Mouse (Mus musculus) granulocyte monocyte progenitor cell, adult 5-6 weeks (primary cell): ENCODE results near the gene Gramd1c. TPM values are rescaled to one million over a fixed set of nuclear protein-coding genes. Genes with fewer than 3 reads are reported as not detected.
A peak's percentile ranks its signal among the peaks of the same experiment; 100 is the strongest.

Experiments used
- ATAC-seq: replicated peaks from 2 replicates; pipeline ENCODE4 v1.8.0; 2016; ENCODE audit warnings: mild to moderate bottlenecking, moderate TSS enrichment, inconsistent platforms; ENCODE audit not compliant: poor library complexity, severe bottlenecking
- total RNA-seq, 2 experiments: library from RNA; stranded (forward) in 1 of 2; stranded (reverse) in 1 of 2; fragments of 200-712, 200-1000 nt in 1 of 2; fragments of >200 nt in 1 of 2; fragmentation: Nextera tagmentation in 1 of 2; gene quantifications; 2 replicates each; pipeline ENCODE4 v1.2.3; 2014 to 2017

Gene Gramd1c
- total RNA-seq, 2 experiments from 2014 or later, result 1.2 to 2.6 TPM

GRCm38 (mm10) chr16:44026210-44026609 is 36.9 kb downstream of the Gramd1c start:
- ATAC-seq, result peak; percentile 83

GRCm38 (mm10) chr16:44018986-44019548 is 44.1 kb downstream of the Gramd1c start:
- ATAC-seq, result no peak

GRCm38 (mm10) chr16:44018372-44018771 is 44.8 kb downstream of the Gramd1c start:
- ATAC-seq, result peak; percentile 30; the same call in 1 of the 2 replicates

- ATAC-seq, result no peak
These were observed 45.4 kb downstream of the Gramd1c start for GRCm38 (mm10) chr16:44017707-44018106.

- ATAC-seq, result peak; percentile 99
These were observed 47.0 kb downstream of the Gramd1c start for GRCm38 (mm10) chr16:44016164-44016563.

GRCm38 (mm10) chr16:44015416-44016158 is 47.6 kb downstream of the Gramd1c start:
- no peak for ATAC-seq

- no peak for ATAC-seq
These were observed 52.1 kb downstream of the Gramd1c start for GRCm38 (mm10) chr16:44011010-44011409.

GRCm38 (mm10) chr16:44002086-44002485 is 61.1 kb downstream of the Gramd1c start:
- ATAC-seq, result peak; percentile 70

GRCm38 (mm10) chr16:43999541-43999940 is 63.6 kb downstream of the Gramd1c start:
- ATAC-seq, result no peak

- ATAC-seq, result peak; percentile 25; the same call in 1 of the 2 replicates
These were observed 64.0 kb downstream of the Gramd1c start for GRCm38 (mm10) chr16:43999111-43999510.

GRCm38 (mm10) chr16:43994623-43995022 is 68.5 kb downstream of the Gramd1c start:
- no peak for ATAC-seq

- ATAC-seq, result no peak
These were observed 76.8 kb downstream of the Gramd1c start for GRCm38 (mm10) chr16:43986299-43986698.

GRCm38 (mm10) chr16:43980110-43980609 is 83.0 kb downstream of the Gramd1c start:
- ATAC-seq, result peak; percentile 17; the same call in 1 of the 2 replicates

GRCm38 (mm10) chr16:43979328-43980109 is 83.6 kb downstream of the Gramd1c start, which contains the start of gene Zdhhc23:
TSS of gene Zdhhc23 (minus strand) at chr16:43979791.
- peak; percentile 69 for ATAC-seq

GRCm38 (mm10) chr16:43979010-43979327 is 84.2 kb downstream of the Gramd1c start:
- ATAC-seq, result peak; percentile 67

- no peak for ATAC-seq
These were observed 89.4 kb downstream of the Gramd1c start for GRCm38 (mm10) chr16:43973606-43974220.

- ATAC-seq, result no peak
These were observed 90.0 kb downstream of the Gramd1c start for GRCm38 (mm10) chr16:43973147-43973546.

- ATAC-seq, result no peak
These were observed 90.8 kb downstream of the Gramd1c start for GRCm38 (mm10) chr16:43972391-43972790.

GRCm38 (mm10) chr16:43971741-43972140 is 91.4 kb downstream of the Gramd1c start:
- ATAC-seq, result no peak

GRCm38 (mm10) chr16:43971189-43971588 is 92.0 kb downstream of the Gramd1c start:
- no peak for ATAC-seq
